Mouse (Mus musculus) ES-CJ7 (cell line): Measurements from ENCODE around the gene Ereg.

Source experiments
- DNase-seq: peaks from one replicate; pipeline ENCODE4 v3.0.0; 2011; ENCODE audit warnings: low read depth, low spot score

The Ereg gene

DNA sequence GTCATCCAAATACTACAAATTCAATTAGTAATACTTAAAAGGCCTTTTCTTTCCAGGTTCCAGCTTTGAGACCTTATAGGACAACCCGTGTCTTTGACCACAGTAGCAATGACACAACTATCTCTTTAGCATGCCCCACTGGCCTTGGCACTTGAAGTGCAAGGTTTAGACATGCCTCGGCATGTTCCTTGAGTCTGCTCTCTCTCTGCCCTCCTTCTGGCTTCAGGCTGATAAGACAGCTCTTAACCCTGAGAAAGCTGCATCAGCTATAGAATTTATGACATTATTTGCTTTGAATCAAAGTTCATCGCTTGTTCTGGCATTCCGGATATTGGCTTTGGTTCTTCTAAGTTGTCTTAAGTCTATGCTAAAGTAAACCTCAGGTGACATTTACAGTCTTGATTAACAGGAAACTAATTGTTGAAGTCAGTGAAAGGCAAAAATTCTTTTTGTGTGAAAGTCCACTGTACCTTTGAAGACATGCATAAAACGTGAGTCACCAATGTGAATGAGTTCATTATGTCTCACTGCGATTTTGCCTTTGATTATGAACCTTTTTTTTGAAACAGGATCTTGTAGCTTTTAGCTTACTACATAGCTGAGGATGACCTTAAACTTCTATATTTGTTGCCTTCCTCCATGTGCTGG lies 35.7 kb downstream of the Ereg start:
- peak; percentile 27 for DNase-seq

DNA sequence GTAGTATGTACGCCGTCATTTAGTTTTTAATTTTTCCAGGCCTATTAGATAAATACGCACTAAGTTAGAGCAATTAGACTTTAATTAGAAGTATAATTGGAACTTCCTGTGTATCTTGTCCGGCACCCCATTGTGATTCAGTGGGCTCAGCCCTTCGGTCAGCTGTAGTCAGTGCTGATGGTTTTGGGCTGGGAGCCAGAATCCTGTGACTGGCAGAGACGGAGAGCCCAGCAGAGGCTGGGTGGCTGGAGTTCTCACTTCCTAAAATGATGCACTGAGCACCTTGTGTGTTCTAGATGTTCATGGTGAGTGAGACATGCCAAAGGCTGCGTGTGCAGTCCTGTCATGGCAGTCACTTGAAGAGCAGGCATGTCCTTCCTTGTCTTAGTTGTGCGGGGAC lies 36.6 kb downstream of the Ereg start:
- DNase-seq = no peak

DNA sequence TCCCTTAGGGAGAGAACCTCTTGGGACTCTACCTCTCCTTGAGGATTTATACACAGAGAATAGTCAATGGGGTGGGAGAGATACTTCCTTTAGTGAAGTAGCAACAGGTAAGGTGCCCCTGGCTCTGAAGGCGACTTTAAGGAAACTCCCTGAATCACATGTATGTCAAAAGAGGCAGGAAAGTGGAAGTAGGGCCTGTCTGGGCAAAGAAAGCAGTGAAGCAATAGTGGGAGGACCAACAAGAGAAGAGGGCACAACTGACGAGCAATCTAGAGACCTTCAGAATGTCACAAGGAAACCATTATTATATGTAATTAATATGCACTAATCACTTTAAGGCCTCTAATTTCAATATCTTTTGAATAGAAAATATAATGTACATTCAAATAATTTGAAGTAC lies 39.5 kb downstream of the Ereg start:
- DNase-seq = no peak

DNA sequence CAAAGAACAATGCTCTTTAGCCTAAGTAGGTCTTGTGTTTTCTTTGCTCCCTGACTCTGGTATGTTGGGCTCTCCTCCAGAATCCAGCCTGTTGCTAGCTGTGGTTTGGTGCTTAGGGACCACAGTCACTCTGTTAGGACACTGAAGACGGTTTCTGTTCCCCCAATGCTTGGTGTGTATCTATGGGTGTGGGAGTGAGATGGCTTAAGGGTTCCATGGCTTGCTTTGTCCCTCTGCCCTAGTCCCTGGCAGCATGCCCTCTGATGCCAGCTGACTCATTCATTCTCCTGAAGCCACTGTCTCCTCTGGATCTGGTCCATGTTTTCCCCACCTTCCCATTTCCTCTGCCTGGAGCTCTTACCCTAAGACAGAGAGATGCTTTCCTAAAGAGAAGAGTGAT lies 40.2 kb downstream of the Ereg start:
- no peak for DNase-seq

DNA sequence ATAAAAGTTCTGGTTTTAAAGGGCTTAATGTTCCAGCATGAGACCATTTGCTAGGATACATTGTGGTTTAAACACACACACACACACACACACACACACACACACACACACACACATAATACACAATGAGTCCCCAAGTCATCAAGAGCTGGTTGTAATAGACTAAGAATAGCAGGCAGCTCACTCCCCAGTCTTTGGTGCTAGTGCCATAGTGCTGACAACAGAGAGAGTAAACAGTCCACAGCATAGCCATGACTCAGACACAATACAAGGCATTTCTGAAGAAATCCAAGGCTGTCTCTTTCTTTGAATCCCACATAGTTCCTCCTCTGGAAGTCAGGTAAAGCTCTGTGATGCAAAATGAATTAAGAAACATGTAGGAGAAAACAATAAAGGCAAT lies 44.2 kb downstream of the Ereg start:
- DNase-seq = no peak

DNA sequence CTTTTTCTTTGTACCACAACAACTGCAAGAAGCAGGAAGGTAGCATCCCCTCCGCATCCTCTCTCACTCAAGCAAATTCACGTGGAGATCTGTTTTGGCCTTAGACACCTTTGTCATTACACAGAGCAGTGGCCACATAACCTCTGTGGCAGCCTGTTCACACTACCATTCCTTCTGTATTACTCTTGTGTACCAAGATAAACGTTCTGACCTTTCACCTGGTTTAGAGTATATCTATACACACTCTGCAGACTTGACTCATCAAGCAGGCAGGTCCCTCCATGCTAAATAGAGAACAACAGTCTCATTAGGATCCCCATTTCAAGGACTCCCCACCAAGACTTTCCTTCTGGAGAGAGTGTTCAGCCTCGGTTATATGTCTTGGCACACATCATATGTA lies 49.0 kb downstream of the Ereg start:
- no peak for DNase-seq

DNA sequence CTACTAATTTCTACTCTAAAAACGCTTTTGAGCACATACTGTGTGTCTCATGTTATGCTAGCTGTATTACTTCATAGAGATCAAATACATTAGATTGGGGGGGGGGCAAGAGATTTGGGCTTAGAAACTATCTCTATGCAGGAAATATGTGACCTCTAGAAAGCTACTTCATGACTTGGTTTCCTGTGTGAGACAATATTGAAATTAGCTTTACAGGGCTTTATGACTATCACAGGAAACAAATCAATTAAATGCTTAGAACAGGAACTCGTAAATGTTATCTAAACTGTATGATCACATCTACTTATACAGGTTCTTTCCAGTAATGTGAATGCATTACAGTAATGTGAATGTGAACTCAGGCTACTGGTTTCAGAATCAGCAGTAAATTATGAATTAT lies 49.7 kb downstream of the Ereg start:
- DNase-seq = no peak

DNA sequence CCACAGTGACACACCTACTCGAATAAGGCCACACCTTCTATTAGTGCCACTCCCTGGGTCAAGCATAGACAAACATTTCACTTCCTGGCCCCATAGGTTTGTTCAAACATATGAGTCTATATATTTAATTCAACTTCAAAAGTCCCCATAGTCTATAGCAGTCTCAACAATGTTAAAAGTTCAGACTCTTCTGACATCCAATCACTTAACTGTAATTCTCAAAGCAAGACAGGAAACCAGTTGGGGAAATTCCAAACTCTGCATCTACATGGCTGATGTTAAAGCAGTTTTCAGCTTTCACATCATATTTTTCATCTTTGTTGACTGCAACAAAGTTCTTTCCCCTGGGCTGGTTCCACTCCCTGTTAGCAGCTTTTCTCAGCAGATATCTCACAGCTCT lies 52.2 kb downstream of the Ereg start:
- no peak for DNase-seq

DNA sequence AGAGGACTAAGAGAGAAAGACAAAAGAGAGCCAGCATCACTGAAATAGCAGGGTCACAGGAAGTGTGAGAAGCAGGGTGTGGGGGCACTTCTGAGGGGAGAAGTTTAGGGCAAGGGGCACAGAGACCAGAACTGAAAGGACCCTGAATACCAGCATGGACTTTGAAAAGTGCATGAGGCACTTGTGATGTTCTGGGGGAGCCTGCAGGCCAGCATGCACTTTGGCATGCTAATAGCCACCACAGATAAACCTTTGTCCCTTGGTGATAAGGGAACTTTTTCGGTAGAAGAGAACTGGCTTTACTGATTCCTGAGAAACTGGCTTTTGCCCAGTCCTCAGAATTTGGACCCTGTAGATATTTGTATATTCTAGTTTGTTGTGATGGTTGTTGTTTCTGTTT lies 60.5 kb downstream of the Ereg start:
- DNase-seq = no peak

DNA sequence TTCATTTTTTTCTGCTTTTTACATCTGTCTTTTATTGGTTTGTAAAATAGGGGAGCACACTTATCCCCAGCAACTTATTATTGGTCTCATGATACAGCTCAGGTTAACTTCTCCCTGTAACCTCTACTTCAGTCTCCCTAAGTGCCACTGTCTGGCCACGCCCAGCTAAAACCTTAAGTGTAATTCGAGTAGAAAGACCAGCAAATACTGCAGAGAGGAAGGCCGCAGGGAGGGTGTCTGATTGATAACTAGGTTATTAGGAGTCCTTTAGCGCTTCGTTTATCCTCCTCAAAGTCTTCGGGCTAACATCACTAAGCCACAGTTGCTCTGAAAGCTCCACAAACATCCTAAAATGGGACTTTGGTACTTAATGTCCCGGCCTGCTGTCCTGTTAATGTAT lies 64.5 kb downstream of the Ereg start:
- DNase-seq = no peak

DNA sequence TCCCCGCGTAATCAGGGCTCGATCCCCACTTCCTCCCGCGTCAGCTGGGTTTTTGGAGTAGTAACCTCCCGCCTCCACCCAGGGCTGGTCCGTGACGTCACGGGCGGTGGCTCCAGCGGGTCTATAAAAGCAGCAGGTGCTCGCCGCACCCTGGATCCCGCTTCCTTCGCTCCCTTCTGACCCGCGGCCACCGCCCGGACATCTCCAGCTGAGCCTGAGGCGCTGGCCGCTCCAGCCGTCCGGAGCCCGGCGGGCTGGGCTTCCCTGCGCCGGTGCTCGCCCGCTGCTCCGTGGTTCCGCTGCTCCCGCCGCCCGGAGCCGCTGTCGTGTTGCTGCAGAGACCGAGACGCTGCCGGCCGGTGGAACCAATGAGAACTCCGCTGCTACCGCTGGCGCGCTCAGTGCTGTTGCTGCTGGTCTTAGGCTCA lies 65.0 kb downstream of the Ereg start, which contains the start of gene Areg:
TSS of gene Areg (plus strand) at position 154 of the 428 bp plus-strand sequence.
- DNase-seq = peak; percentile 31

DNA sequence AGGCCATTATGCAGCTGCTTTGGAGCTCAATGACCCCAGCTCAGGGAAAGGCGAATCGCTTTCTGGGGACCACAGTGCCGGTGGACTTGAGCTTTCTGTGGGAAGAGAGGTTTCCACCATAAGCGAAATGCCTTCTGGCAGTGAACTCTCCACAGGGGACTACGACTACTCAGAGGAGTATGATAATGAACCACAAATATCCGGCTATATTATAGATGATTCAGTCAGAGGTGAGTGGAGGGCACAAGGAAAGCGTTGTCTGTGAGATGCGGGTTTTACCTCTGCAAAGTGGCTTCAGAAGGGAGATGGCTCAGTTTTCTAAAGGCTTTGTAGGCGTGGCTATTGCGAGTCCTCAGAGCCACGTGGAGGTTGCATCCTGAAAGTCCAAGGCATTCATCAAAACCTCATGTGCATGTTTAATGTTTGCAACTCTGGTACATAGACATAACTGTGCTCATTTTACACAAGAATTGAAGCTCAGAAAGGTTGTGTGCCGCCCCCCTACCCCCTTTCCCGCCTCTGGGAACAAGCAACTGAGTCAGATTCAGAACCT lies 66.5 kb downstream of the Ereg start:
- DNase-seq = no peak
